Mouse (Mus musculus): ENCODE data around the gene Cdc42bpa. TPM values are rescaled to one million over a fixed set of nuclear protein-coding genes. Genes with fewer than 3 reads are reported as not detected.

Cdc42bpa gene
- total and polyA plus RNA-seq, 3 experiments: 11.1 to 41.5 (median 40.8) TPM

- Histone ChIP-seq H3K9ac (ENCODE audit: low read depth, low read length) (peak overlapping the region; percentile 17; the same call in 1 of the 2 replicates), H3K4me3 (peak overlapping the region; percentile 84), H3K79me2 (replicated peaks; ENCODE audit: control insufficient read depth, insufficient read depth, low read length) (peaks cover 1% of the 10 kb centered on the region), H3K36me3 (ENCODE audit: control insufficient read depth, insufficient read depth, low read length) (peaks cover 5% of the 10 kb centered on the region), H3K27me3 (ENCODE audit: control insufficient read depth, insufficient read depth, low read length) (no peaks in the 10 kb centered on the region), H3K4me1 (ENCODE audit: control insufficient read depth, insufficient read depth, low read length) (peaks cover 5% of the 10 kb centered on the region), H3K27ac (no peak overlapping the region; the same call in 1 of the 2 replicates)
- DNase-seq: no peak
- 36% methylated on average over 4 of the region's 4 CpGs for WGBS
- intact Hi-C loops (cut with DNase I): loop anchor here (2.0 kb wide), 1 partner anchor 99 kb away; no protein-coding TSS in a partner anchor
- TF ChIP-seq POLR2A (IDR thresholded peaks at IDR 0.05; ENCODE audit: insufficient read depth, low read depth, low read length) (no peak), CTCF (IDR thresholded peaks at IDR 0.05) (no peak), EP300 (IDR thresholded peaks at IDR 0.05; ENCODE audit: insufficient read depth, low read depth, low read length) (no peak)
Observed at GRCm38 (mm10) chr1:179961777-179962176, 1.5 kb downstream of the Cdc42bpa start.

GRCm38 (mm10) chr1:179969776-179970428 lies 9.6 kb downstream of the Cdc42bpa start:
- intact Hi-C loops (cut with DNase I): no loop called here
- DNase-seq: no peak
- Histone ChIP-seq H3K4me1 (ENCODE audit: control insufficient read depth, insufficient read depth, low read length) (peaks cover 4% of the 10 kb centered on the region), H3K79me2 (replicated peaks; ENCODE audit: control insufficient read depth, insufficient read depth, low read length) (peaks cover 7% of the 10 kb centered on the region; the same call in 1 of the 2 replicates), H3K9ac (ENCODE audit: low read depth, low read length) (no peak overlapping the region), H3K27me3 (ENCODE audit: control insufficient read depth, insufficient read depth, low read length) (no peaks in the 10 kb centered on the region), H3K27ac (no peak overlapping the region), H3K4me3 (no peak overlapping the region), H3K36me3 (ENCODE audit: control insufficient read depth, insufficient read depth, low read length) (peaks cover 2% of the 10 kb centered on the region)
- WGBS: 31% methylated on average over 5 of the region's 5 CpGs
- TF ChIP-seq CTCF (IDR thresholded peaks at IDR 0.05) (no peak), EP300 (IDR thresholded peaks at IDR 0.05; ENCODE audit: insufficient read depth, low read depth, low read length) (no peak), POLR2A (IDR thresholded peaks at IDR 0.05; ENCODE audit: insufficient read depth, low read depth, low read length) (no peak)

- H3K27me3 ChIP-seq (ENCODE audit: control insufficient read depth, insufficient read depth, low read length): no peaks in the 10 kb centered on the region
- H3K9ac ChIP-seq (ENCODE audit: low read depth, low read length): no peak overlapping the region
- intact Hi-C loops (cut with DNase I): no loop called here
- H3K36me3 ChIP-seq (ENCODE audit: control insufficient read depth, insufficient read depth, low read length): no peaks in the 10 kb centered on the region; the same call in none of the 2 replicates
- TF ChIP-seq CTCF (IDR thresholded peaks at IDR 0.05) (no peak), POLR2A (IDR thresholded peaks at IDR 0.05; ENCODE audit: insufficient read depth, low read depth, low read length) (no peak), EP300 (IDR thresholded peaks at IDR 0.05; ENCODE audit: insufficient read depth, low read depth, low read length) (no peak)
- no peak for DNase-seq
- H3K79me2 ChIP-seq (replicated peaks; ENCODE audit: control insufficient read depth, insufficient read depth, low read length): peaks cover 7% of the 10 kb centered on the region
- no peak overlapping the region for H3K27ac ChIP-seq
- H3K4me1 ChIP-seq (ENCODE audit: control insufficient read depth, insufficient read depth, low read length): peaks cover 5% of the 10 kb centered on the region
- 76% methylated on average over 6 of the region's 6 CpGs for WGBS
- no peak overlapping the region for H3K4me3 ChIP-seq
Observed at GRCm38 (mm10) chr1:179975021-179975420, 14.7 kb downstream of the Cdc42bpa start.

- Histone ChIP-seq H3K4me3 (no peak overlapping the region), H3K27me3 (ENCODE audit: control insufficient read depth, insufficient read depth, low read length) (no peaks in the 10 kb centered on the region), H3K27ac (no peak overlapping the region), H3K9ac (ENCODE audit: low read depth, low read length) (no peak overlapping the region), H3K79me2 (replicated peaks; ENCODE audit: control insufficient read depth, insufficient read depth, low read length) (peaks cover 6% of the 10 kb centered on the region), H3K4me1 (ENCODE audit: control insufficient read depth, insufficient read depth, low read length) (peaks cover 5% of the 10 kb centered on the region), H3K36me3 (ENCODE audit: control insufficient read depth, insufficient read depth, low read length) (no peaks in the 10 kb centered on the region; the same call in none of the 2 replicates)
- no peak for TF ChIP-seq EP300 (IDR thresholded peaks at IDR 0.05; ENCODE audit: insufficient read depth, low read depth, low read length)
- no peak for TF ChIP-seq CTCF (IDR thresholded peaks at IDR 0.05)
- TF ChIP-seq POLR2A (IDR thresholded peaks at IDR 0.05; ENCODE audit: insufficient read depth, low read depth, low read length): no peak
- intact Hi-C loops (cut with DNase I): no loop called here
- WGBS: 48% methylated on average over 5 of the region's 5 CpGs
- DNase-seq: no peak
Observed at GRCm38 (mm10) chr1:179975645-179976275, 15.5 kb downstream of the Cdc42bpa start.

GRCm38 (mm10) chr1:179977437-179977836 lies 17.2 kb downstream of the Cdc42bpa start:
- no peak for TF ChIP-seq EP300 (IDR thresholded peaks at IDR 0.05; ENCODE audit: insufficient read depth, low read depth, low read length)
- no peak for TF ChIP-seq CTCF (IDR thresholded peaks at IDR 0.05)
- TF ChIP-seq POLR2A (IDR thresholded peaks at IDR 0.05; ENCODE audit: insufficient read depth, low read depth, low read length): no peak
- H3K4me1 ChIP-seq (ENCODE audit: control insufficient read depth, insufficient read depth, low read length): peaks cover 5% of the 10 kb centered on the region
- no peak overlapping the region for H3K9ac ChIP-seq (ENCODE audit: low read depth, low read length)
- H3K27me3 ChIP-seq (ENCODE audit: control insufficient read depth, insufficient read depth, low read length): no peaks in the 10 kb centered on the region
- WGBS: 80% methylated on average over 6 of the region's 6 CpGs
- DNase-seq: no peak
- no peaks in the 10 kb centered on the region; the same call in 1 of the 2 replicates for H3K36me3 ChIP-seq (ENCODE audit: control insufficient read depth, insufficient read depth, low read length)
- no peak overlapping the region for H3K27ac ChIP-seq
- no peak overlapping the region for H3K4me3 ChIP-seq
- H3K79me2 ChIP-seq (replicated peaks; ENCODE audit: control insufficient read depth, insufficient read depth, low read length): peaks cover 2% of the 10 kb centered on the region
- intact Hi-C loops (cut with DNase I): no loop called here

GRCm38 (mm10) chr1:179978742-179979141 lies 18.5 kb downstream of the Cdc42bpa start:
- Histone ChIP-seq H3K4me3 (no peak overlapping the region), H3K9ac (ENCODE audit: low read depth, low read length) (no peak overlapping the region), H3K79me2 (replicated peaks; ENCODE audit: control insufficient read depth, insufficient read depth, low read length) (peaks cover 2% of the 10 kb centered on the region), H3K27ac (no peak overlapping the region), H3K4me1 (ENCODE audit: control insufficient read depth, insufficient read depth, low read length) (peaks cover 5% of the 10 kb centered on the region), H3K27me3 (ENCODE audit: control insufficient read depth, insufficient read depth, low read length) (no peaks in the 10 kb centered on the region), H3K36me3 (ENCODE audit: control insufficient read depth, insufficient read depth, low read length) (no peaks in the 10 kb centered on the region; the same call in 1 of the 2 replicates)
- TF ChIP-seq CTCF (IDR thresholded peaks at IDR 0.05) (no peak), POLR2A (IDR thresholded peaks at IDR 0.05; ENCODE audit: insufficient read depth, low read depth, low read length) (no peak), EP300 (IDR thresholded peaks at IDR 0.05; ENCODE audit: insufficient read depth, low read depth, low read length) (no peak)
- no peak for DNase-seq
- WGBS: 50% methylated on average over 1 of the region's 1 CpGs
- intact Hi-C loops (cut with DNase I): no loop called here

Measured in heart, adult 2 months (tissue).